Mouse (Mus musculus): ENCODE data around the gene Arhgap18.

DNA sequence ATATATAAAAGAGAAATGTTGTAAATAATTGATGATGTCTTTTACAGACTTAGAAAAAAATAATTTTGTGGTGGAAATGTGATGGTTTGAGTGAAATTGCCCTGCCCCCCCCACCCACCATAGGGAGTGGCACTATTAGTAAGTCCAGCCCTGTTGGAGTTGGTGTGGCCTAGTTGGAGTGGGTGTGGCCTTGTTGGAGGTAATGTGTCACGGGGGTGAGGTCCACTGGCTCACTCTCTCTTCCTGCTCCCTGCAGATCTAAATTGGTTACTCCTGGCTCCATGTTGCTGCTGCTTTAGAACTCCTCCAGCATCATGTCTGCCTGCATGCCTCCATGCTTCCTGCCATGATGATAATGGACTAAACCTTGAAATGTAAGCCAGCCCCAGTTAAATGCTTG, 186.3 kb downstream of the Arhgap18 start:
- TF ChIP-seq POLR2A (IDR thresholded peaks at IDR 0.05; ENCODE audit: insufficient read depth, low read depth, low read length) (no peak), CTCF (IDR thresholded peaks at IDR 0.05; ENCODE audit: insufficient read depth, low read depth, low read length) (no peak)

Data from olfactory bulb, adult 2 months (tissue).